Mouse (Mus musculus) myocyte (in vitro differentiated cells): ENCODE results near the gene Hspb7.

Experiments
- E2F4 ChIP-seq: IDR thresholded peaks from one replicate; pipeline ENCODE4 v1.6.1; 2011; ENCODE audit warnings: mild to moderate bottlenecking, control low read depth, moderate library complexity; ENCODE audit not compliant: insufficient read depth
- MAX ChIP-seq: IDR thresholded peaks from one replicate; pipeline ENCODE4 v1.6.1; 2011; ENCODE audit warnings: low read depth, mild to moderate bottlenecking, control low read depth
- MYOD1 ChIP-seq, 3 experiments: IDR thresholded peaks; one replicate each; pipeline ENCODE4 v1.6.1; 2011; ENCODE audit warnings: control low read depth in 2 of 3, low read depth in 2 of 3, mild to moderate bottlenecking in 2 of 3, moderate library complexity in 1 of 3; ENCODE audit not compliant: insufficient read length in 2 of 3, control insufficient read depth in 1 of 3
- MYOG ChIP-seq, 3 experiments: IDR thresholded peaks; one replicate each; pipeline ENCODE4 v1.6.1; 2011; ENCODE audit warnings: control low read depth in 2 of 3, low read depth in 2 of 3, mild to moderate bottlenecking in 2 of 3; ENCODE audit not compliant: insufficient read length in 2 of 3, control insufficient read depth in 1 of 3, insufficient read depth in 1 of 3
- POLR2A ChIP-seq: IDR thresholded peaks from one replicate; pipeline ENCODE4 v1.6.1; 2011; ENCODE audit warnings: low read depth, mild to moderate bottlenecking, control low read depth, moderate library complexity; ENCODE audit not compliant: insufficient read length
- POLR2AphosphoS2 ChIP-seq: IDR thresholded peaks from one replicate; pipeline ENCODE4 v1.6.1; 2011; ENCODE audit warnings: low read depth, control low read depth; ENCODE audit not compliant: insufficient read length
- REST ChIP-seq: IDR thresholded peaks from one replicate; pipeline ENCODE4 v1.6.1; 2011; ENCODE audit warnings: mild to moderate bottlenecking, control low read depth, moderate library complexity; ENCODE audit not compliant: insufficient read depth, insufficient read length
- SRF ChIP-seq: IDR thresholded peaks from one replicate; pipeline ENCODE4 v1.6.1; 2011; ENCODE audit warnings: low read depth; ENCODE audit not compliant: control insufficient read depth, insufficient read length

GRCm38 (mm10) chr4:141426796-141427745 is 6.5 kb downstream of the Hspb7 start:
- TF ChIP-seq MAX (no peak), POLR2A (no peak), MYOD1 (IDR thresholded peaks at IDR 0.05; ENCODE audit: control insufficient read depth in 1 of 3, insufficient read length in 2 of 3, low read depth in 2 of 3) (no peak), SRF (no peak), E2F4 (no peak), REST (no peak), MYOG (IDR thresholded peaks at IDR 0.05; ENCODE audit: control insufficient read depth in 1 of 3, insufficient read depth in 1 of 3, insufficient read length in 2 of 3, low read depth in 2 of 3) (no peak), POLR2AphosphoS2 (no peak)
